Mouse (Mus musculus) forebrain, embryonic 12.5 days (tissue): ENCODE measurements around the gene Evl. TPM values are rescaled to one million over a fixed set of nuclear protein-coding genes. Genes with fewer than 3 reads are reported as not detected.

Experiments
- ATAC-seq: fragments of 200-750 bp; cut with Nextera tagmentation; 2 replicates; pipeline ENCODE4 v1.8.0; 2017; ENCODE audit warnings: moderate TSS enrichment; ENCODE audit not compliant: low FRiP score
- H3K27ac ChIP-seq: fragments of 300-500 bp; sonication (generic); 2 replicates; pipeline ENCODE4 v1.5.1; 2016; ENCODE audit warnings: mild to moderate bottlenecking
- H3K27me3 ChIP-seq: fragments of 300-500 bp; sonication (generic); 2 replicates; pipeline ENCODE4 v1.6.1; 2016; ENCODE audit warnings: mild to moderate bottlenecking
- H3K36me3 ChIP-seq: fragments of 300-500 bp; sonication (generic); replicated peaks from 2 replicates; pipeline ENCODE4 v1.6.1; 2016; ENCODE audit warnings: mild to moderate bottlenecking
- H3K4me1 ChIP-seq: fragments of 300-500 bp; sonication (generic); 2 replicates; pipeline ENCODE4 v1.6.1; 2016
- H3K4me2 ChIP-seq: fragments of 300-500 bp; sonication (generic); 2 replicates; pipeline ENCODE4 v1.6.1; 2016; ENCODE audit warnings: mild to moderate bottlenecking, moderate library complexity
- H3K4me3 ChIP-seq: fragments of 300-500 bp; sonication (generic); replicated peaks from 2 replicates; pipeline ENCODE4 v1.5.1; 2016; ENCODE audit warnings: mild to moderate bottlenecking
- H3K9ac ChIP-seq: fragments of 300-500 bp; sonication (generic); 2 replicates; pipeline ENCODE4 v1.6.1; 2016; ENCODE audit warnings: mild to moderate bottlenecking
- H3K9me3 ChIP-seq: fragments of 300-500 bp; sonication (generic); 2 replicates; pipeline ENCODE4 v1.6.1; 2016
- WGBS: fragments of 180-500 bp; shearing (Covaris S2); methylation state at CpG from one replicate; pipeline ENCODE4 v1.1.7; 2016; 5-methylcytosine and 5-hydroxymethylcytosine counted together
- polyA plus RNA-seq: library from polyadenylated mRNA; unstranded; fragments of >200 nt; fragmentation: Nextera tagmentation; extraction: Ambion mirVana; gene quantifications from 2 replicates; pipeline ENCODE4 v1.2.1, GENCODE M21; 2016

The Evl gene
- polyA plus RNA-seq, 1 experiment from 2014 or later, result 124 TPM

GRCm38 (mm10) chr12:108630741-108631688 lies 76.5 kb downstream of the Evl start:
- Histone ChIP-seq H3K27ac (no peak overlapping the region), H3K27me3 (no peaks in the 10 kb centered on the region), H3K36me3 (peaks cover 5% of the 10 kb centered on the region; the same call in 1 of the 2 replicates), H3K4me3 (no peak overlapping the region), H3K9me3 (no peaks in the 10 kb centered on the region), H3K9ac (no peak overlapping the region), H3K4me2 (no peak overlapping the region), H3K4me1 (0 out of 2 replicates have a peak, but pooled peaks cover 6% of the 10 kb centered on the region)
- ATAC-seq, result no peak
- WGBS, result 92% methylated on average over 6 of the region's 6 CpGs

- no peak for ATAC-seq
- Histone ChIP-seq H3K27ac (no peak overlapping the region), H3K9me3 (no peaks in the 10 kb centered on the region), H3K9ac (no peak overlapping the region), H3K27me3 (no peaks in the 10 kb centered on the region), H3K36me3 (peaks cover 5% of the 10 kb centered on the region; the same call in 1 of the 2 replicates), H3K4me3 (no peak overlapping the region), H3K4me1 (no peaks in the 10 kb centered on the region), H3K4me2 (no peak overlapping the region)
These were observed 78.0 kb downstream of the Evl start for GRCm38 (mm10) chr12:108632501-108632900.

- H3K27me3 ChIP-seq, result no peaks in the 10 kb centered on the region
- no peak overlapping the region for H3K9ac ChIP-seq
- no peaks in the 10 kb centered on the region for H3K9me3 ChIP-seq
- WGBS, result 89% methylated on average over 1 of the region's 1 CpGs
- H3K36me3 ChIP-seq, result peaks cover 5% of the 10 kb centered on the region; the same call in 1 of the 2 replicates
- H3K4me1 ChIP-seq, result no peaks in the 10 kb centered on the region
- H3K4me3 ChIP-seq, result no peak overlapping the region
- no peak overlapping the region for H3K27ac ChIP-seq
- ATAC-seq, result no peak
- no peak overlapping the region for H3K4me2 ChIP-seq
These were observed 79.5 kb downstream of the Evl start for GRCm38 (mm10) chr12:108634031-108634430.

- Histone ChIP-seq H3K9me3 (no peaks in the 10 kb centered on the region), H3K4me2 (no peak overlapping the region), H3K4me1 (no peaks in the 10 kb centered on the region), H3K4me3 (no peak overlapping the region), H3K27me3 (no peaks in the 10 kb centered on the region), H3K27ac (no peak overlapping the region), H3K36me3 (0 out of 2 replicates have a peak, but pooled peaks cover 5% of the 10 kb centered on the region), H3K9ac (no peak overlapping the region)
- WGBS, result 93% methylated on average over 4 of the region's 4 CpGs
- no peak for ATAC-seq
These were observed 81.0 kb downstream of the Evl start for GRCm38 (mm10) chr12:108635501-108635900.

GRCm38 (mm10) chr12:108637440-108637839 lies 82.9 kb downstream of the Evl start:
- Histone ChIP-seq H3K9me3 (no peaks in the 10 kb centered on the region), H3K4me2 (no peak overlapping the region), H3K27ac (no peak overlapping the region), H3K4me1 (no peaks in the 10 kb centered on the region), H3K27me3 (no peaks in the 10 kb centered on the region), H3K9ac (no peak overlapping the region), H3K36me3 (0 out of 2 replicates have a peak, but pooled peaks cover 5% of the 10 kb centered on the region), H3K4me3 (no peak overlapping the region)
- WGBS, result 90% methylated on average over 5 of the region's 5 CpGs
- no peak for ATAC-seq

- Histone ChIP-seq H3K4me2 (no peak overlapping the region), H3K9me3 (no peaks in the 10 kb centered on the region), H3K36me3 (no peaks in the 10 kb centered on the region), H3K9ac (no peak overlapping the region), H3K27ac (no peak overlapping the region), H3K27me3 (no peaks in the 10 kb centered on the region), H3K4me3 (no peak overlapping the region), H3K4me1 (no peaks in the 10 kb centered on the region)
- WGBS, result 96% methylated on average over 3 of the region's 3 CpGs
- no peak for ATAC-seq
These were observed 84.6 kb downstream of the Evl start for GRCm38 (mm10) chr12:108639126-108639525.

- Histone ChIP-seq H3K4me3 (no peak overlapping the region), H3K4me1 (no peaks in the 10 kb centered on the region), H3K27ac (no peak overlapping the region), H3K4me2 (no peak overlapping the region), H3K9me3 (no peaks in the 10 kb centered on the region), H3K27me3 (no peaks in the 10 kb centered on the region), H3K9ac (no peak overlapping the region), H3K36me3 (no peaks in the 10 kb centered on the region)
- ATAC-seq, result no peak
- WGBS, result over 99% methylated on average over 3 of the region's 3 CpGs
These were observed 87.5 kb downstream of the Evl start for GRCm38 (mm10) chr12:108642019-108642418.

- Histone ChIP-seq H3K27ac (no peak overlapping the region), H3K9me3 (no peaks in the 10 kb centered on the region), H3K36me3 (peaks cover 34% of the 10 kb centered on the region), H3K9ac (no peak overlapping the region), H3K4me1 (no peaks in the 10 kb centered on the region), H3K4me2 (no peak overlapping the region), H3K4me3 (no peak overlapping the region), H3K27me3 (no peaks in the 10 kb centered on the region)
- ATAC-seq, result no peak
- 95% methylated on average over 1 of the region's 1 CpGs for WGBS
These were observed 91.7 kb downstream of the Evl start for GRCm38 (mm10) chr12:108646234-108646633.

- no peak overlapping the region for H3K9ac ChIP-seq
- no peak overlapping the region for H3K4me2 ChIP-seq
- H3K27ac ChIP-seq, result no peak overlapping the region
- no peak overlapping the region for H3K4me3 ChIP-seq
- no peaks in the 10 kb centered on the region for H3K4me1 ChIP-seq
- H3K9me3 ChIP-seq, result no peaks in the 10 kb centered on the region
- H3K27me3 ChIP-seq, result no peaks in the 10 kb centered on the region
- peaks cover 49% of the 10 kb centered on the region for H3K36me3 ChIP-seq
- no peak for ATAC-seq
These were observed 93.3 kb downstream of the Evl start for GRCm38 (mm10) chr12:108647784-108648183.

- H3K4me3 ChIP-seq, result no peak overlapping the region
- H3K9me3 ChIP-seq, result no peaks in the 10 kb centered on the region
- 64% methylated on average over 7 of the region's 7 CpGs for WGBS
- no peak overlapping the region for H3K4me2 ChIP-seq
- peaks cover 75% of the 10 kb centered on the region for H3K36me3 ChIP-seq
- H3K9ac ChIP-seq, result no peak overlapping the region
- H3K27ac ChIP-seq, result no peak overlapping the region
- H3K4me1 ChIP-seq, result no peaks in the 10 kb centered on the region
- H3K27me3 ChIP-seq, result no peaks in the 10 kb centered on the region
- ATAC-seq, result no peak
These were observed 96.6 kb downstream of the Evl start for GRCm38 (mm10) chr12:108651053-108651660.

GRCm38 (mm10) chr12:108653358-108654335 lies 99.1 kb downstream of the Evl start:
- H3K9ac ChIP-seq, result no peak overlapping the region
- no peaks in the 10 kb centered on the region for H3K27me3 ChIP-seq
- peaks cover 77% of the 10 kb centered on the region for H3K36me3 ChIP-seq
- ATAC-seq, result no peak
- WGBS, result 91% methylated on average over 11 of the region's 11 CpGs
- H3K4me1 ChIP-seq, result no peaks in the 10 kb centered on the region
- H3K4me3 ChIP-seq, result no peak overlapping the region
- no peaks in the 10 kb centered on the region for H3K9me3 ChIP-seq
- H3K4me2 ChIP-seq, result no peak overlapping the region
- H3K27ac ChIP-seq, result no peak overlapping the region

- Histone ChIP-seq H3K9me3 (no peaks in the 10 kb centered on the region), H3K4me2 (no peak overlapping the region), H3K27ac (no peak overlapping the region), H3K9ac (no peak overlapping the region), H3K4me3 (no peak overlapping the region), H3K27me3 (no peaks in the 10 kb centered on the region), H3K4me1 (no peaks in the 10 kb centered on the region), H3K36me3 (peaks cover 62% of the 10 kb centered on the region)
- peak; percentile 20; the same call in 1 of the 2 replicates for ATAC-seq
- WGBS, result 75% methylated on average over 1 of the region's 1 CpGs
These were observed 102.8 kb downstream of the Evl start for GRCm38 (mm10) chr12:108657350-108657749.
